Mouse (Mus musculus) thymus, adult 2 months (tissue): Measurements from ENCODE around the gene Hcn1.

ENCODE experiments used
- CTCF ChIP-seq: fragments of 200-500 bp; IDR thresholded peaks from 2 replicates; pipeline ENCODE4 v1.5.1; 2012; ENCODE audit warnings: mild to moderate bottlenecking, control low read depth, low read length, moderate library complexity, borderline replicate concordance; ENCODE audit not compliant: control insufficient read depth, poor library complexity, insufficient read depth; ENCODE audit errors: extremely low read depth
- POLR2A ChIP-seq: fragments of 200-500 bp; IDR thresholded peaks from 2 replicates; pipeline ENCODE4 v1.6.1; 2012; ENCODE audit warnings: mild to moderate bottlenecking, low read length, control low read depth, moderate library complexity; ENCODE audit not compliant: control insufficient read depth, poor library complexity, insufficient read depth; ENCODE audit errors: extremely low read depth

GRCm38 (mm10) chr13:117724083-117724482 is 122.0 kb downstream of the Hcn1 start:
- TF ChIP-seq CTCF (no peak), POLR2A (no peak)
